Mouse (Mus musculus): ENCODE results near the gene Mocs1.

- TF ChIP-seq CTCF (conservative IDR thresholded peaks at IDR 0.05; ENCODE audit: low read length): no peak
- no peak for TF ChIP-seq POU5F1 (IDR thresholded peaks at IDR 0.05; ENCODE audit: borderline replicate concordance, low read length)
Observed at GRCm38 (mm10) chr17:49499635-49500034, 71.5 kb downstream of the Mocs1 start.
